9 mouse cellular contexts compared by ENCODE assay signal in the genomic region with DNA sequence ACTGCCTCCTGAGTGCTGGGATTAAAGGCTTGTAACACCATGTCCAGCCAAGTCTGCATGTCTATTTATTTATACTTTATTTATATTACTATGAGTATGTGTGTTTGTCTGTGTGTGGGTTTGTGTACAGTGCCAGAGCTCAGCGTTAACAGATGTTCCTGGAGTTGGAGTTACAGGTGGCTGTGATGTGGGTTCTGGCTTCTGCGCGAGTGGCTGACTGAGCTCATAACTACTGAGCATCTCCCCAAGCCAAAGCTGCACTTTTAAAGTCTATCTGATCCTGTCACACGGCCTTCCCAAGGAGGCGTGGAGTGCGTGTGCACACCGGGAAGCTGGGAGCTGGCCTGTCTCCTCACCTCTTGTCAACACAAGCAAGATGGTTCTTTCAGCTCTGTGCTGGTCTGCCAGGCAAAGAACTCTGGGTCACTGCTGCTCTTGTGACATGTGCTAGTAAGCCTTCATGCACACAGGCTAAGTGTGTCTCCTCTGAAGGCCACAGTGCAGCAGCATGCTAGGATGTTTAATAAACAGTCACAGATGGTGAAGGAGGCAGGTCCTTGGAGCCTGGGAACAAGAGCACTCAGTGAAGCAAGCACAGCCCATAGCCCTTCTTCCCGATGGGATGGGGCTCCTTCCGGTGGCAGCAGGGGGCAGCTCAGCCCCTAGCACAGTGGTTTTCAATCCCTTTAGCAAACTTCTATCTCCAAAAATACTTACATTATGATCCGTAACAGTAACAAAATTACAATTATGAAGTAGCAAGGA. TPM values are rescaled to one million over a fixed set of nuclear protein-coding genes. Genes with fewer than 3 reads are reported as not detected.
DNase-seq lines count a peak whose midpoint lies in the region; ATAC-seq lines count a peak whose summit lies in the region.
"Had no signal": no experiment of that assay in that cellular context is flagged by ENCODE, and none has a peak within 500 bp of the region (broad histone marks: within the 10 kb centered on the region; RNA-seq: fewer than 3 reads in every experiment).

No protein-coding gene starts in this region.

- no peaks in the 10 kb centered on the region for H3K36me3 ChIP-seq in heart, embryonic 13.5 days
- no peaks in the 10 kb centered on the region for H3K36me3 ChIP-seq in hindbrain, embryonic 10.5 days
- H3K36me3 ChIP-seq in midbrain, embryonic 14.5 days (ENCODE audit: control insufficient read depth, insufficient read depth, low read length), result no peaks in the 10 kb centered on the region

- H3K4me3 ChIP-seq in heart, embryonic 13.5 days, result no peak overlapping the region
- no peak overlapping the region for H3K4me3 ChIP-seq in hindbrain, embryonic 10.5 days
- H3K4me3 ChIP-seq in midbrain, embryonic 14.5 days (replicated peaks; ENCODE audit: low read depth, low read length), result no peak overlapping the region

- 39% methylated on average over 10 of the region's 10 CpGs for WGBS in heart, embryonic 13.5 days
- 59% methylated on average over 10 of the region's 10 CpGs for WGBS in hindbrain, embryonic 10.5 days
- WGBS in midbrain, embryonic 14.5 days, result 57% methylated on average over 10 of the region's 10 CpGs

- no peak for ATAC-seq in heart, embryonic 13.5 days (ENCODE audit: extremely low read depth, insufficient number of reproducible peaks, low FRiP score, low TSS enrichment)
- ATAC-seq in midbrain, embryonic 14.5 days (ENCODE audit: low FRiP score, low TSS enrichment), result no peak; the same call in 1 of the 2 replicates

- 0 out of 2 replicates have a peak overlapping the region, but pooled peaks have one; percentile 10 for H3K9ac ChIP-seq in heart, embryonic 13.5 days
- no peak overlapping the region for H3K9ac ChIP-seq in midbrain, embryonic 14.5 days (replicated peaks; ENCODE audit: low read length)

- no peaks in the 10 kb centered on the region for H3K9me3 ChIP-seq in heart, embryonic 13.5 days
- no peaks in the 10 kb centered on the region for H3K9me3 ChIP-seq in hindbrain, embryonic 10.5 days
- no peaks in the 10 kb centered on the region for H3K9me3 ChIP-seq in midbrain, embryonic 14.5 days (ENCODE audit: control insufficient read depth, low read length)

- H3K4me1 ChIP-seq in heart, embryonic 13.5 days, result peaks cover 40% of the 10 kb centered on the region
- peaks cover 39% of the 10 kb centered on the region for H3K4me1 ChIP-seq in hindbrain, embryonic 10.5 days (replicated peaks)
- H3K4me1 ChIP-seq in midbrain, embryonic 14.5 days (ENCODE audit: control insufficient read depth, insufficient read depth, low read length), result no peaks in the 10 kb centered on the region

- no peak overlapping the region for H3K4me2 ChIP-seq in heart, embryonic 13.5 days
- H3K4me2 ChIP-seq in midbrain, embryonic 14.5 days (ENCODE audit: low read length), result no peak overlapping the region

- no peak for DNase-seq in heart, adult 9 months (ENCODE audit: low spot score in 2 of 2)
- peak; percentile 54 for DNase-seq in adipocyte (ENCODE audit: low spot score)
- DNase-seq in hindbrain, embryonic 10.5 days (ENCODE audit: low spot score), result peak; percentile 35
- no peak for DNase-seq in midbrain, embryonic 14.5 days
- DNase-seq in layer of hippocampus, postnatal 36 days, result no peak
- DNase-seq in kidney, postnatal 25 days, result no peak
- no peak for DNase-seq in B cell, adult 2 months

- no peaks in the 10 kb centered on the region for H3K27me3 ChIP-seq in heart, embryonic 13.5 days (replicated peaks)
- H3K27me3 ChIP-seq in hindbrain, embryonic 10.5 days (ENCODE audit: insufficient read depth, poor library complexity, severe bottlenecking), result no peaks in the 10 kb centered on the region; the same call in 1 of the 2 replicates
- H3K27me3 ChIP-seq in midbrain, embryonic 14.5 days (ENCODE audit: control insufficient read depth, insufficient read depth, low read length), result no peaks in the 10 kb centered on the region

- peak overlapping the region; percentile 73; the same call in 1 of the 2 replicates for H3K27ac ChIP-seq in heart, embryonic 13.5 days (replicated peaks)
- peak overlapping the region; percentile 78 for H3K27ac ChIP-seq in hindbrain, embryonic 10.5 days
- H3K27ac ChIP-seq in midbrain, embryonic 14.5 days (replicated peaks; ENCODE audit: low read depth, low read length), result 0 out of 2 replicates have a peak overlapping the region, but pooled peaks have one; percentile 5

RNA-seq across cellular contexts. Expression of a gene that starts 37.2 kb away (rescaled TPM):
- 10.0 and 10.2 TPM in 2 replicates for polyA plus RNA-seq in heart, embryonic 13.5 days (2015; fragmentation: Nextera tagmentation; extraction: Ambion mirVana)
- 25.4 and 29.6 TPM in 2 replicates for polyA plus RNA-seq in hindbrain, embryonic 10.5 days (2016; fragmentation: Nextera tagmentation; extraction: Ambion mirVana)
- 4.7 and 8.7 TPM in 2 replicates for polyA plus RNA-seq in midbrain, embryonic 14.5 days (2014; fragmentation: Nextera tagmentation; extraction: Ambion mirVana)
- total RNA-seq in layer of hippocampus, postnatal 36 days (2021), result 10 to 100 TPM; 11.4 to 11.6 TPM

RNA-seq across cellular contexts. Expression of a gene that starts 48.1 kb away (rescaled TPM):
- 23.6 and 27.2 TPM in 2 replicates for polyA plus RNA-seq in heart, embryonic 13.5 days (2015; fragmentation: Nextera tagmentation; extraction: Ambion mirVana)
- 16.9 and 20.6 TPM in 2 replicates for polyA plus RNA-seq in hindbrain, embryonic 10.5 days (2016; fragmentation: Nextera tagmentation; extraction: Ambion mirVana)
- 22.3 and 28.5 TPM in 2 replicates for polyA plus RNA-seq in midbrain, embryonic 14.5 days (2014; fragmentation: Nextera tagmentation; extraction: Ambion mirVana)
- 10 to 100 TPM; 11.9 to 12.6 TPM for total RNA-seq in layer of hippocampus, postnatal 36 days (2021)

RNA-seq across cellular contexts. Expression of a gene that starts 56.1 kb away (rescaled TPM):
- not detected in 2 replicates for polyA plus RNA-seq in heart, embryonic 13.5 days (2015; fragmentation: Nextera tagmentation; extraction: Ambion mirVana)
- polyA plus RNA-seq in hindbrain, embryonic 10.5 days (2016; fragmentation: Nextera tagmentation; extraction: Ambion mirVana), result 0.75 TPM in 1 of 2 replicates, not detected in the other
- not detected in 2 replicates for polyA plus RNA-seq in midbrain, embryonic 14.5 days (2014; fragmentation: Nextera tagmentation; extraction: Ambion mirVana)
- not detected for total RNA-seq in layer of hippocampus, postnatal 36 days (2021)
- total RNA-seq: common myeloid progenitor, adult 5-6 weeks had no signal

RNA-seq across cellular contexts. Expression of a gene that starts 58.7 kb away (rescaled TPM):
- polyA plus RNA-seq in heart, embryonic 13.5 days (2015; fragmentation: Nextera tagmentation; extraction: Ambion mirVana), result 17.7 and 20.1 TPM in 2 replicates
- 15.7 and 18.0 TPM in 2 replicates for polyA plus RNA-seq in hindbrain, embryonic 10.5 days (2016; fragmentation: Nextera tagmentation; extraction: Ambion mirVana)
- polyA plus RNA-seq in midbrain, embryonic 14.5 days (2014; fragmentation: Nextera tagmentation; extraction: Ambion mirVana), result 10.4 and 10.5 TPM in 2 replicates
- 1 to 10 TPM; 7.9 to 8.5 TPM for total RNA-seq in layer of hippocampus, postnatal 36 days (2021)

Comparison
In these comparisons a context has a peak if more than half of its experiments do, and no peak if none do; other contexts are left out.
1. H3K27ac ChIP-seq: peak in every context shown above with its lines; median percentile 78 in hindbrain, embryonic 10.5 days; 73 in heart, embryonic 13.5 days; 5 in midbrain, embryonic 14.5 days.
2. DNase-seq: peak in adipocyte (single experiment) and hindbrain, embryonic 10.5 days (single experiment); none in heart, adult 9 months (0 of 2), midbrain, embryonic 14.5 days (single experiment), layer of hippocampus, postnatal 36 days (0 of 2), kidney, postnatal 25 days (0 of 2) and B cell, adult 2 months (0 of 2).